Mouse (Mus musculus) myocyte (in vitro differentiated cells): ENCODE results near the gene Pglyrp2.

Source experiments
- MAX ChIP-seq: IDR thresholded peaks from one replicate; pipeline ENCODE4 v1.6.1; 2011; ENCODE audit warnings: low read depth, mild to moderate bottlenecking, control low read depth
- MYOD1 ChIP-seq, 3 experiments: IDR thresholded peaks; one replicate each; pipeline ENCODE4 v1.6.1; 2011; ENCODE audit warnings: control low read depth in 2 of 3, low read depth in 2 of 3, mild to moderate bottlenecking in 2 of 3, moderate library complexity in 1 of 3; ENCODE audit not compliant: insufficient read length in 2 of 3, control insufficient read depth in 1 of 3
- MYOG ChIP-seq, 3 experiments: IDR thresholded peaks; one replicate each; pipeline ENCODE4 v1.6.1; 2011; ENCODE audit warnings: control low read depth in 2 of 3, low read depth in 2 of 3, mild to moderate bottlenecking in 2 of 3; ENCODE audit not compliant: insufficient read length in 2 of 3, control insufficient read depth in 1 of 3, insufficient read depth in 1 of 3
- POLR2A ChIP-seq: IDR thresholded peaks from one replicate; pipeline ENCODE4 v1.6.1; 2011; ENCODE audit warnings: low read depth, mild to moderate bottlenecking, control low read depth, moderate library complexity; ENCODE audit not compliant: insufficient read length
- REST ChIP-seq: IDR thresholded peaks from one replicate; pipeline ENCODE4 v1.6.1; 2011; ENCODE audit warnings: mild to moderate bottlenecking, control low read depth, moderate library complexity; ENCODE audit not compliant: insufficient read depth, insufficient read length
- TCF12 ChIP-seq: IDR thresholded peaks from one replicate; pipeline ENCODE4 v1.6.1; 2011; ENCODE audit warnings: mild to moderate bottlenecking, control low read depth; ENCODE audit not compliant: poor library complexity, insufficient read depth, severe bottlenecking
- USF1 ChIP-seq: IDR thresholded peaks from one replicate; pipeline ENCODE4 v1.6.1; 2011; ENCODE audit warnings: low read depth, mild to moderate bottlenecking, control low read depth, moderate library complexity

GRCm38 (mm10) chr17:32365296-32365695 is 58.7 kb downstream of the Pglyrp2 start:
- TF ChIP-seq POLR2A (no peak), MYOG (IDR thresholded peaks at IDR 0.05; ENCODE audit: control insufficient read depth in 1 of 3, insufficient read depth in 1 of 3, insufficient read length in 2 of 3, low read depth in 2 of 3) (no peak), MYOD1 (IDR thresholded peaks at IDR 0.05; ENCODE audit: control insufficient read depth in 1 of 3, insufficient read length in 2 of 3, low read depth in 2 of 3) (no peak), REST (no peak), TCF12 (no peak), USF1 (no peak), MAX (no peak)
